Mouse (Mus musculus) kidney, adult 2 months (tissue): ENCODE measurements at regions not wholly inside any gene's neighbourhood (a gene's known extent, or its start where the extent isn't known, plus 50 kb on each side); places are given as distances from the start of the nearest gene placed in this dataset.

Source experiments
- CTCF ChIP-seq: fragments of 200-500 bp; conservative IDR thresholded peaks from 2 replicates; pipeline ENCODE4 v1.5.1; 2011; ENCODE audit warnings: low read depth, mild to moderate bottlenecking, control low read depth, low read length, moderate library complexity, mixed read lengths; ENCODE audit not compliant: insufficient read depth, insufficient read length
- POLR2A ChIP-seq: fragments of 200-500 bp; IDR thresholded peaks from one replicate; pipeline ENCODE4 v1.6.1; 2011; ENCODE audit warnings: low read depth, low read length, control low read depth

DNA sequence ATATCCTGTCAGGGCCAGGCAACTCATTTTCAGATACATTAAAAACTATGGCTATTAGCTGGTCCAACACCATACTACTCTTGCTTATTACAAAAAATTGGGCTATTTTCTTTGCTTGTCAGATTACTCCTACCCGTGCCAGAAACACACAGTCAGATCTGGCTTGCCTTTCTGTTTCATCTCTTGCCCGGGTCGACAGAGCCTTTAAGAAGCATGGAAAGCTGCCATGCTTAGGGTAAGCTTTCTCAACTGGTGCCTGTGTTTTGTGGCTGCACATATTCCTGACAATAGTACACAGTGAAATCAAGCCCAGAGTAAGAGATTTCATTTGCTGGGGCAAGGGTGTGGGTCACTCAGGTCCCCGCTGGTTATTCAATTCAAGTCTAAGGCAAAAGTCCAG lies 162.5 kb upstream of the Cttnbp2 start:
- TF ChIP-seq CTCF (no peak), POLR2A (no peak)
